In genomic region chr7:92323710-92324109, GRCm38 (mm10) we compare ENCODE assay signal across 9 mouse cellular contexts.
A peak's percentile ranks its signal among the peaks of the same experiment; 100 is the strongest.
DNase-seq lines count a peak whose midpoint lies in the region; ATAC-seq and TF ChIP-seq lines count a peak whose summit lies in the region.
"Had no signal": no experiment of that assay in that cellular context is flagged by ENCODE, and none has a peak within 500 bp of the region (broad histone marks: within the 10 kb centered on the region; RNA-seq: fewer than 3 reads in every experiment).

No protein-coding gene starts in this region.

- H3K4me3 ChIP-seq in bone marrow, adult 2 months (replicated peaks; ENCODE audit: control insufficient read depth, low read depth, low read length), result no peak overlapping the region
- no peak overlapping the region for H3K4me3 ChIP-seq in forebrain, embryonic 15.5 days
- H3K4me3 ChIP-seq in lung, postnatal 0 days (ENCODE audit: low read depth, low read length), result no peak overlapping the region
- H3K4me3 ChIP-seq: heart, embryonic 13.5 days had no signal

- no peaks in the 10 kb centered on the region for H3K27me3 ChIP-seq in forebrain, embryonic 15.5 days
- H3K27me3 ChIP-seq in lung, postnatal 0 days (replicated peaks; ENCODE audit: insufficient read depth, low read length), result no peaks in the 10 kb centered on the region
- H3K27me3 ChIP-seq: heart, embryonic 13.5 days had no signal

- H3K27ac ChIP-seq in bone marrow, adult 2 months (ENCODE audit: control insufficient read depth, insufficient read depth, low read depth, low read length, poor library complexity), result no peak overlapping the region
- no peak overlapping the region for H3K27ac ChIP-seq in forebrain, embryonic 15.5 days (replicated peaks)
- no peak overlapping the region for H3K27ac ChIP-seq in lung, postnatal 0 days (ENCODE audit: low read length)
- H3K27ac ChIP-seq: heart, embryonic 13.5 days had no signal

- TF ChIP-seq POLR2A in bone marrow, adult 2 months (IDR thresholded peaks at IDR 0.05; ENCODE audit: borderline replicate concordance, control insufficient read depth, low read depth, low read length), result no peak

- H3K9me3 ChIP-seq in forebrain, embryonic 15.5 days, result no peaks in the 10 kb centered on the region
- H3K9me3 ChIP-seq in lung, postnatal 0 days (ENCODE audit: low read length), result no peaks in the 10 kb centered on the region
- H3K9me3 ChIP-seq: heart, embryonic 13.5 days had no signal

- intact Hi-C loops in left cerebral cortex, postnatal 25 days (cut with DNase I), result loop anchor here (5.0 kb wide), 1 partner anchor 216 kb away; no protein-coding TSS in a partner anchor

- TF ChIP-seq CTCF in bone marrow, adult 2 months (IDR thresholded peaks at IDR 0.05; ENCODE audit: control insufficient read depth, insufficient read depth, low read length), result peak; percentile 30; the same call in 1 of the 2 replicates
- peak; percentile 67 for TF ChIP-seq CTCF in lung, postnatal 0 days (IDR thresholded peaks at IDR 0.05)

- peak; percentile 26 to 68 for DNase-seq in heart, adult 18-20 months
- DNase-seq in heart, adult 11 months, result no peak
- DNase-seq in 416B (ENCODE audit: low read depth), result peak; percentile 8
- DNase-seq in lung, postnatal 0 days (ENCODE audit: low spot score), result peak; percentile 52
- DNase-seq in frontal cortex, postnatal 36 days (ENCODE audit: low spot score in 2 of 2), result no peak
- DNase-seq in left cerebral cortex, postnatal 25 days (ENCODE audit: low spot score in 2 of 2), result no peak

- H3K4me1 ChIP-seq in bone marrow, adult 2 months (ENCODE audit: control insufficient read depth, insufficient read depth, low read length), result no peaks in the 10 kb centered on the region
- H3K4me1 ChIP-seq in forebrain, embryonic 15.5 days, result no peaks in the 10 kb centered on the region
- H3K4me1 ChIP-seq in lung, postnatal 0 days (ENCODE audit: insufficient read depth, low read depth, low read length), result no peaks in the 10 kb centered on the region

- 38% methylated on average over 4 of the region's 4 CpGs for WGBS in bone marrow, adult 2 months
- 46% methylated on average over 4 of the region's 4 CpGs for WGBS in forebrain, embryonic 15.5 days
- 48% methylated on average over 4 of the region's 4 CpGs for WGBS in lung, postnatal 0 days

- no peak overlapping the region for H3K9ac ChIP-seq in forebrain, embryonic 15.5 days (replicated peaks)
- H3K9ac ChIP-seq in lung, postnatal 0 days (replicated peaks; ENCODE audit: low read depth), result no peak overlapping the region
- H3K9ac ChIP-seq: heart, embryonic 13.5 days had no signal

- H3K36me3 ChIP-seq in forebrain, embryonic 15.5 days, result no peaks in the 10 kb centered on the region
- H3K36me3 ChIP-seq in lung, postnatal 0 days (ENCODE audit: insufficient read depth, low read length), result no peaks in the 10 kb centered on the region
- H3K36me3 ChIP-seq: heart, embryonic 13.5 days had no signal

- no peak for TF ChIP-seq EP300 in lung, postnatal 0 days (IDR thresholded peaks at IDR 0.05)

- ATAC-seq in forebrain, embryonic 15.5 days (replicated peaks), result 0 out of 2 replicates have a peak, but pooled peaks have one; percentile 32
- ATAC-seq in lung, postnatal 0 days, result no peak

- H3K4me2 ChIP-seq in forebrain, embryonic 15.5 days (replicated peaks), result no peak overlapping the region
- H3K4me2 ChIP-seq in lung, postnatal 0 days (replicated peaks; ENCODE audit: low read depth, low read length), result no peak overlapping the region
- H3K4me2 ChIP-seq: heart, embryonic 13.5 days had no signal

Comparison
In these comparisons a context has a peak if more than half of its experiments do, and no peak if none do; other contexts are left out.
1. DNase-seq: peak in heart, adult 18-20 months (2 of 2), 416B (single experiment) and lung, postnatal 0 days (single experiment); none in heart, adult 11 months (single experiment), frontal cortex, postnatal 36 days (0 of 2) and left cerebral cortex, postnatal 25 days (0 of 2).